Mouse (Mus musculus) left cerebral cortex, adult 2 months (tissue): ENCODE results near the gene Selenot. TPM values are rescaled to one million over a fixed set of nuclear protein-coding genes. Genes with fewer than 3 reads are reported as not detected.
A peak's percentile ranks its signal among the peaks of the same experiment; 100 is the strongest.

Experiments used
- DNase-seq, 2 experiments: peaks; one replicate each; pipeline ENCODE4 v3.0.0; 2021 to 2022; ENCODE audit warnings: low spot score in 2 of 2, mixed read lengths in 1 of 2; ENCODE audit errors: extremely low spot score in 1 of 2
- H3K27ac ChIP-seq: fragments of 200-600 bp; 2 replicates; pipeline ENCODE4 v1.8.1; 2022
- H3K4me3 ChIP-seq: fragments of 200-600 bp; 2 replicates; pipeline ENCODE4 v1.8.1; 2022
- CTCF ChIP-seq: fragments of 200-600 bp; IDR thresholded peaks from 2 replicates; pipeline ENCODE4 v1.8.1; 2022; ENCODE audit warnings: antibody characterized with exemption, mild to moderate bottlenecking, moderate library complexity
- intact Hi-C: fragments of 180-260 bp; cut with DNase I; formaldehyde crosslinking; loops from one replicate; pipeline ENCODE4 v1.15.1; 2025
- long read RNA-seq, 2 experiments: library from polyadenylated mRNA; stranded (forward); transcript quantifications; one replicate each; pipeline ENCODE4 v2.0.0; 2021; ENCODE audit warnings: borderline mapping rate in 2 of 2
- total RNA-seq, 2 experiments: library from RNA; stranded (reverse); gene quantifications; 2 replicates each; pipeline ENCODE4 v1.2.3; 2021

The Selenot gene
- 100 to 1,000 TPM; 140 to 144 TPM for total RNA-seq
- long read RNA-seq, experiment 1, transcript Selenot-201 (6 exons, 3,157 nt) = major isoform, 10 of 25 reads
- long read RNA-seq, experiment 1, partial matches to known transcripts = 0 of 25 reads
- long read RNA-seq, experiment 1, other reads (novel, unspliced or antisense) = 15 of 25 reads
- long read RNA-seq, experiment 2, transcript Selenot-201 (6 exons, 3,157 nt) = major isoform, 5 of 10 reads
- long read RNA-seq, experiment 2, partial matches to known transcripts = 0 of 10 reads
- long read RNA-seq, experiment 2, other reads (novel, unspliced or antisense) = 4 of 10 reads

DNA sequence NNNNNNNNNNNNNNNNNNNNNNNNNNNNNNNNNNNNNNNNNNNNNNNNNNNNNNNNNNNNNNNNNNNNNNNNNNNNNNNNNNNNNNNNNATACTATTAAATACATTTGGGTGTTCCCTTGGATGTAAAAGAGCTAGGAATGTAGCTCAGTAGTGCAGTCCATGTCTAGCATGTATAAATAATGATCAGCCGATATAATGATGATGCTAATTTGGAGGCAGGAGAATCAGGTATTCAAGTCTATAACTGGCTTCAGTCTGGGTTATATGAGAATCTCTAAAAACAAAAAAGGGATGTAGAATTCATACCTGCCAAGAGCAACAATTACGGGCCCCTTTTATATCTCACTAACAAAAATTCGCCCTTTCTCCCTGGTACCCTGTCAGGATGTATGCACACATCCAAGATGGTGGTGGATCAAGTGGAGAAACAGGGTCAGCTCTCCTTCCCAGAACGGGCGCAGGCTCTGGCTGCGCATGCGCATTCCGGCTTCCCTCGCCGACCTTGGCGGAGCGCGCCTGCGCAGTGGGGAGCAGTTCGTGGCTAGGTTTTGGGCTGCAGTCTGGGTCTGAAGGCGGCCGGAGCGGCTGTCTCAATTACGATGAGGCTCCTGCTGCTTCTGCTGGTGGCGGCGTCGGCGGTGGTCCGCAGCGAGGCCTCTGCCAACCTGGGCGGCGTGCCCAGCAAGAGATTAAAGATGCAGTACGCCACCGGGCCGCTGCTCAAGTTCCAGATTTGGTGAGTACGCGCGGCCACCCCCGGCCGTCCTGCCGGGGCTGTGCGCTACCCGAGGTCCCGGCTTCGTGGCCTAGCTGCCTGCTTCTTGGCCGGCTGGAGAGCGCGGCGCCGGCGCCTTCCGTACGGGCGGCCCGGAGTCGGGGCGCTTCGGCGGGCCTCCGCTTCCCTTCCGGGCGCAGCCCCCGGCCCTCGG, at the start of gene Selenot:
Gene Selenot, plus strand, starts transcription at position 500 of the 930 bp plus-strand sequence.
- peak; percentile 98 to 99 for DNase-seq
- peak; percentile 11 for TF ChIP-seq CTCF
- peak within 1 kb of the TSS; percentile 73 for H3K4me3 ChIP-seq
- peak within 1 kb of the TSS; percentile 99 for H3K27ac ChIP-seq
- intact Hi-C loops = loop anchor here (2.0 to 5.0 kb wide), 5 partner anchors 52 to 431 kb away; partner anchors contain the start of genes Eif2a, Med12l and Serp1

GRCm38 (mm10) chr3:58536573-58536972, 39.9 kb upstream of the Selenot start:
- intact Hi-C loops = no loop called here
- DNase-seq = no peak
- Histone ChIP-seq H3K27ac (no peak overlapping the region), H3K4me3 (no peak overlapping the region)
- TF ChIP-seq CTCF = no peak

- Histone ChIP-seq H3K4me3 (no peak overlapping the region), H3K27ac (no peak overlapping the region)
- no peak for DNase-seq
- no peak for TF ChIP-seq CTCF
- intact Hi-C loops = no loop called here
Measured at GRCm38 (mm10) chr3:58552001-58552811, 24.2 kb upstream of the Selenot start.

- no peak for TF ChIP-seq CTCF
- Histone ChIP-seq H3K27ac (no peak overlapping the region), H3K4me3 (no peak overlapping the region)
- DNase-seq = no peak
- intact Hi-C loops = no loop called here
Measured at GRCm38 (mm10) chr3:58556649-58557048, 19.8 kb upstream of the Selenot start.

DNA sequence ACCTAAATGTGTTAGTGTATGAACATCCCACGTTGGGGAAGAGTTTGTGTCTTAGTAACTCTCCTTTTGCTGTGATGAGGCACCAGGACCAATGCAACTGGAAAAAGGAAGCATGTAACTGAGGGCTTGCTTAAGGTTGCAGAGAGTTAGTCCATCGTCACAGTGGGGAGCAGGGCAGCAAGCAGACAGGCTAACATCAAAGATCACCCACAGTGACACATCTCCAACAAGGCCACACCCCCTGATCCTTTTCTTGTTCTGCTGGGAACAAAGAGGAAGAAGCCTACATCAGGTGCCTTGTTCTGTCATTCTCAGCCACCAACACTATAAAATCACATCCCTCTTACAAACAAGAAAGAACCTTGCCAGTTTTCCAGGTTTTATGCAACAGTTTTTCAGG, 16.5 kb upstream of the Selenot start:
- H3K27ac ChIP-seq = no peak overlapping the region
- H3K4me3 ChIP-seq = no peak overlapping the region
- DNase-seq = no peak
- TF ChIP-seq CTCF = no peak
- intact Hi-C loops = no loop called here

DNA sequence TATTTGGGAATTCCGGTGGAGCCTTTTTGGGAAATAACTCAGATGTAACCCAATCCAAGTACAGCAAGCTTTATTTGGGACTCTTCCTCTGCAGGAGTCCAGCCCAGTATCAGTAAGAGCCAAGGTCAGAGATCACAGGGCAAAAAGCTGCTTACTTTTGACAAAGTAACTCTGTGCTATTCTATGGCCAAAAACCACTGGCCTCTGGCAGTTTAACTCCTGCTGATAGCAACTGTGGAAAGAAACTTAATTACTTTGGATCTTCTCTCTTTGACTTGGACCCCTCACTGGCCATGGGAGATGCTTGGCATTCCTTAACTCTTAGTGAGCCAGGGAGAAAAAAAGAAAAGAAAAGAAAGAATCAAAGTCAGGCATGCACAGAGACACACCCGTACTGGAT, 15.0 kb upstream of the Selenot start:
- intact Hi-C loops = no loop called here
- Histone ChIP-seq H3K4me3 (no peak overlapping the region), H3K27ac (no peak overlapping the region)
- no peak for TF ChIP-seq CTCF
- no peak for DNase-seq

- no peak for TF ChIP-seq CTCF
- H3K4me3 ChIP-seq = no peak overlapping the region
- no peak for DNase-seq
- intact Hi-C loops = no loop called here
- no peak overlapping the region for H3K27ac ChIP-seq
Measured at GRCm38 (mm10) chr3:58570821-58571220, 5.6 kb upstream of the Selenot start.

DNA sequence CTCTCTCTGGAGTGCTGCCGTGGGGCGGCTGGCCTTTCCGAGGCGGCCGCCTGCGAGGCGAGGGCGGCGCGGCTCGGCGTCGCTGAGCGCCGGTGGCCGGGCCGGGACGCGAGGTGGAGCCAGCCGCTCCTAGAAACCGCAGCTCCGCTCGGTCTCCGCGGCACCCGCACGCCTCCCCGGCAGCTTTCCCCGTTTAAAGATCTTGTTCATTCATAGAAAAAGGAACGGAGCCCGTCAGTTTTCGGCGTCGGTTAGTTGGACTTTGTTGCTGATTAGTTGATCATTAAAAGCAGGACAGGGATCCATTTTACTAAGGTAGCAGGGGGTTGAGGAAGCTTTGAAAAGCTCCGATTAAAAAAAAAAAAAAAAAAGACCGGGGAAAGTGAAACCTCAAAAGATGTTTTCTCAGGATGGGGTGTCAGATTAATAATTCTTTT, 649 bp downstream of the Selenot start:
- TF ChIP-seq CTCF = no peak; the same call in none of the 2 replicates
- H3K27ac ChIP-seq = peak overlapping the region; percentile 99
- intact Hi-C loops = loop anchor here (2.0 to 5.0 kb wide), 5 partner anchors 52 to 430 kb away; partner anchors contain the start of genes Eif2a, Med12l and Serp1
- peak; percentile 55 for DNase-seq
- peak overlapping the region; percentile 73 for H3K4me3 ChIP-seq

DNA sequence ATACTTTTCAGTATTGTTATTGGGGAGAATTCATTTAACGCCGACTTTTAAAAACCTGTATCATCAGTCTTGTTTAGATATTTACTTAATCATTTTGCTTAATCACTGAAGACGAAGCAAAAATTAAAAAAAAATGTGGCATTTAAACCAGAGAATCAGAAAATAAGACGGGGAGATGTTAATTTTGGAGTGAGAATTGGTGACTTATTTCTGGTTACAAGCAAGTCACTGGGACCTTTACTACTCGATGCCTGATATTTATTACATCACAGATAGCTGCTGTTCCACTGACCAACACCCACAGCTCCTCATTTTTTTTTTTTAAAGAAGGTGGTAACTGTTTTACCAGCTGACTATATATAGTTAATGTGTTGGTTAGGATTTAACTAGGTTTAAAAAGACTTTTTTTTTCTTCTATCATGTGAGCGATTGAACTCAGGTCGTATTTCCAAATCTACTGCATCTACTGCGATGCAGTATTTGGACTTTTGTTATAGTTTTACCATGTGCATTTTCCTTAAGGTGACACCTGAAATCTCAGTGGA, 1.1 kb downstream of the Selenot start:
- intact Hi-C loops = loop anchor here (2.0 to 5.0 kb wide), 5 partner anchors 53 to 430 kb away; partner anchors contain the start of genes Eif2a, Med12l and Serp1
- TF ChIP-seq CTCF = no peak
- Histone ChIP-seq H3K27ac (peak overlapping the region; percentile 99), H3K4me3 (peak overlapping the region; percentile 73)
- no peak for DNase-seq

DNA sequence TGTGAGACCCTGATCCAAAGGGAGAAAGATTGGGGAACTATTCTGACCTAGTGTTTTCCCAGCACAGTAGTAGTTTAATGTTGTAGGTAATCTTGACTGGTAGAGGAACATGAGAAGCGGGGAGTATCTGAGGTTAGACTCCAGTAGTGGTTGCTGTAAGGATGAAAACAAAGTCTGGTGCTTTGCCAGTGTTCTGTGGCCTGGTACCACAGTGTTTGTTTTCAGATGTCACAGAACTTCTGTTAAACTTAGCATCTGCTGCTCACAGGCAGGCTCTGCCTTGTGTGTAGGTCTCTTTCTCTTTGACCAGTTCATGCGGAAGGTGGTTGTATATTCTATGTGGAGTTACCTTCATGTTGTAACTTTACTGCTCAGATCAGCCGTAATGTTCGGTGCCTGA, 5.1 kb downstream of the Selenot start:
- no peak for TF ChIP-seq CTCF
- Histone ChIP-seq H3K4me3 (no peak overlapping the region), H3K27ac (no peak overlapping the region)
- intact Hi-C loops = no loop called here
- no peak for DNase-seq

DNA sequence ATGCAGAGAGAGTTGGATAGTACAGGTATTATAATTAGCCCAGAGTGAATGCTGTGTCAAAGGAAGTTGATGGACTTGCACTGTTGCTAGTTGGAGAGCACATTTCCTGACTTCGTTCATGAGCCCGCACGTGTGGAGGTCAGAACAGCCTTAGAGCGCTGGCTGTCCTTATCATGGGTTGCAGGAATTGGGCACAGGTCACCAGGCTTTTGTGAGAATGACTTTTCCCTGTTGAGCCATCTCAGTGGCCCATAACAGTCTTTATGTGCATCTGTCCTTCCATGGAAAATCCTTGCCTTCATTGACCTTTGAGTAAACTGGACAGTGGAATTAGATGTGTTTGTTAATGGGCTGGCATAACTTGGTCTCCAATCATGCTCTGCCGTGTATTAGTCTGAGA, 5.9 kb downstream of the Selenot start:
- no peak for DNase-seq
- intact Hi-C loops = no loop called here
- TF ChIP-seq CTCF = no peak
- Histone ChIP-seq H3K4me3 (no peak overlapping the region), H3K27ac (no peak overlapping the region)
